Mouse (Mus musculus): Measurements from ENCODE around the gene AU022751. TPM values are rescaled to one million over a fixed set of nuclear protein-coding genes. Genes with fewer than 3 reads are reported as not detected.
A peak's percentile ranks its signal among the peaks of the same experiment; 100 is the strongest.
"Not testable (repeated sequence)": the region's sequence is repeated elsewhere in the genome, so short reads cannot be mapped to it uniquely, and the experiment has no call there.

The AU022751 gene
- 1 to 10 TPM in 1 of 2 experiments, under 1 TPM in 1; 0.42 to 1.6 TPM for total RNA-seq (2021)

DNA sequence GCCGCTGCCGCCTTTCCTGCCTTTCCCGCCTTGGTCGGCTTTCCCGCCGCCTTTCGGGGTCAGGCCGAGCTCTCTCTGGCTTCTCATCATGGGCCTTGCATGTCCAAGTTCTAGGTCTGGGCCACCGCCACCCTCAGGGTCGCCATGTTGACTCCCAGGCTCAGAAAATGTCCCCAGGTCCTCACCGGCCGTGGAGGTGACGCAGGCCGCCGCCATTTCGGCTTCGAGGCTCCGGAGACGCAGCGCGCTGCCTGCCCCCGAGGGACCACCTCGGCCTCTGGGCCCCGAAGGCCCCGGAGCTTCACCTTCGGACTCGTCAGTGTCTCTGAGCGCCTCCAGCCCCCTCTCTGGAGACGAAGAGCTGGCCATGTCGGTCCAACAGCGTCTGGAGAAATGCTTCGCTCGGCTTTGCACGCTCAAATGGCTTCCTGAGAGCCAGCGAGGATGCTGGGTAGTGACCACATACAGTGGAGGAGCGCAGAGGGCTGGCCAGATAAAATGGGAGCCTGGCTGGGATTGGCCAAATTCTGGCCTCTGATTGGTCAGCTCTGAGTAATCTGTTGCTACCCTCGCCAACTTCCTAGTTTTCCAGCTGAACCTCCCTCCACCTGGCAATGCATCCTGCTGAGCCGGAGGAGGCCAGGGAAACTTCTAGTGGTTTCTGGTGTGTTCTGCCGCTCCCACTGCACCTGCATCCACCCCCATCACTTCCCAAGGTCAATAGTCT lies at the start of gene AU022751:
Gene AU022751, minus strand, starts transcription at position 466 of the 727 bp plus-strand sequence.
- DNase-seq (ENCODE audit: low spot score in 2 of 2), result no peak

DNA sequence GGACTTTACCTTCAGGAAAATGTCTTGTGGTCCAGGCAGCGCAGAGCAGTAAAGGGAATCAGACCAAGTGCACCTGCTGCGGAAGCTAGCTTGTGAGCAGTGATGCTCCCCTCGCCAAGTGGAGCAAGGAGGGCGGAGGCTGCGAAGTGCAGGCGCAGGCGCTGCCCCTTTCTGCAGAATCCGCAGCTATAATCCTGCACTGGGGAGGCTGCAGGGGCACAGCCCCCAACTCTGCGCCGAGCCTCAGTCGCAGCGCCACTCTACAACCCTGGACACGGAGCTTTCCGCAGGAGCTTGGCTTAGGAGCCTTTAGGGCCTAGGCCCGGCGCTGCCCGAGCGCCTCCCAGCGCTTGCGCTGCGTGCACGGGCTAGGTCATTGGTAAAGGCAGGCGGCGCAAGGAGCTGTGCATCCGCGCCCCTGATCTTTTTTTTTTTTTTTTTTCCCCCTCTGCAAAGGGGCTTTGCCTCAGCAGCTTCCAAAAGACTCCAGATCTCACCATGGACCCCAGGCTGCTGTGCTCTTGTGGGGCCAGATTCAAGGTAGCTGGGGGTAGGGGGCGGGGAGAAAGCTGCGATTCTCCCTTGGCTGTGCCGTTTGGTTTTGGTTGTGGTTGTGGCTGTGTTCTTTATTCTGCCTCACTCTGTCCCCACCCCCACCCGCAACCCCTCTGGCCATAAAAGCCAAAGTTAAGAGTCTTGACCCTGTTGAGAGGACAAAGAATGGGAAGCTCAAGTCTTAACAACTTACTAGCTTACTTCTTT lies 9.0 kb upstream of the AU022751 start:
- intact Hi-C loops (cut with DNase I), result no loop called here
- peak; percentile 61 to 65 for DNase-seq (ENCODE audit: low spot score in 2 of 2)

More for the DNA sequence above, at the start of gene AU022751:
- intact Hi-C loops (cut with DNase I), result no loop called here

DNA sequence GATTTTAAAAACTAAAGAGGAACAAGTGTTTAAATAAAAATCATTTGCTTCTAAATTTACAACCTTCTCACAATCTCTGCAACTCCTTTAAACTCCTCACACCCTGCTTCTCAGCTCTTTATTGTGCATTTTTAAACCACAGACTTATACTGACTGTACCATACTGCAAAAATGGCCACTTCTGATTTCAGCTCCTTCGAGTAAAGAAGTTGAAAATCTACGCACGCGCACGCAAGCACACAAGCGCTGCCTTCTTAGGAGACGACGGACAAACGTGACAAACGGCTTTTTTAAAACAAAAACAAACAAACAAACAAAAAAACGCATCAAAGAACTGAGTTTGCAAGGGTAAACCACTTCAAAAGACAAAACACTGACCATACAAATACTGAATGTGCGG lies 8.3 kb upstream of the AU022751 start:
- intact Hi-C loops (cut with DNase I), result no loop called here
- DNase-seq (ENCODE audit: low spot score in 2 of 2), result peak in 1 of 2 experiments; percentile 6

DNA sequence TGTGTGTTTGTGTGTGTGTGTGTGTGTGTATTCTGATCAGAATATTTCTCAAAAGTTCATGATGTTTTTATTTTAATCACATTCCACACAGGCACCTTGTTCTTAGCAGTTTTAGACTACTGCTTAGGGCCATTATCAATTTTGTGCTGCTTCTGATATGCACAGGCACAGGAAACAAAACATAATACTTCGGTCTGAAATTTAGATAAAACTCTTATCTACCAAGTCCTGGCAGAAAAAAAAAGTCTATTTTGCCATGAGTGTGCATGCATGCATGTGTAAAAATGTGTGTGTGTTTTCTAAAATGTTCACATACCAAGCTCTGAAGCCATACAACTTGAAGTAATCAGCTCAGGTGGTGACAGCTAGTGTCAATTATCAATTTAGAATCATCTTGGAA lies 21.7 kb downstream of the AU022751 start:
- intact Hi-C loops (cut with DNase I), result no loop called here
- DNase-seq (ENCODE audit: low spot score in 2 of 2), result no peak

DNA sequence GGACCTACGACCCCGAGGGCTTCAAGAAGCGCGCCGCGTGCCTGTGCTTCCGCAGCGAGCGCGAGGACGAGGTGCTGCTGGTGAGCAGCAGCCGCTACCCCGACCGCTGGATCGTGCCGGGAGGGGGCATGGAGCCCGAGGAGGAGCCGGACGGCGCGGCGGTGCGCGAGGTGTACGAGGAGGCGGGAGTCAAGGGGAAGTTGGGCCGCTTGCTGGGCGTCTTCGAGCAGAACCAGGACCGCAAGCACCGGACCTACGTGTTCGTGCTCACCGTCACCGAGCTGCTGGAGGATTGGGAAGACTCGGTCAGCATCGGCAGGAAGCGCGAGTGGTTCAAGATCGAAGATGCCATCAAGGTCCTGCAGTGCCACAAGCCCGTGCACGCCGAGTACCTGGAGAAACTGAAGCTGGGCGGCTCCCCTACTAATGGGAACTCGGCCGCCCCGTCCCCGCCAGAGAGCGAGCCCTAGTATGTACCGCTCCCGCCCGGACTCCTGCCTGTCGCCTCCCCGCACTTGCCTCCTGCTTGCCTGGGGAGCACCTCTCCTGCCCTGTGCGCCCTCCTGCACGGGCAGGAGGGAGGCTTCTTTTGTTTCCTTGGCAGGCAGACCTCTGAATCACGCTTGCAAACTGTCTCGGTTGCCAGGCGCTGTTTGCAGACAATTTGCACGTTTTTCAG lies 35.1 kb downstream of the AU022751 start:
- intact Hi-C loops (cut with DNase I), result not testable (repeated sequence)
- DNase-seq (ENCODE audit: low spot score in 2 of 2), result peak; percentile 10 to 13

DNA sequence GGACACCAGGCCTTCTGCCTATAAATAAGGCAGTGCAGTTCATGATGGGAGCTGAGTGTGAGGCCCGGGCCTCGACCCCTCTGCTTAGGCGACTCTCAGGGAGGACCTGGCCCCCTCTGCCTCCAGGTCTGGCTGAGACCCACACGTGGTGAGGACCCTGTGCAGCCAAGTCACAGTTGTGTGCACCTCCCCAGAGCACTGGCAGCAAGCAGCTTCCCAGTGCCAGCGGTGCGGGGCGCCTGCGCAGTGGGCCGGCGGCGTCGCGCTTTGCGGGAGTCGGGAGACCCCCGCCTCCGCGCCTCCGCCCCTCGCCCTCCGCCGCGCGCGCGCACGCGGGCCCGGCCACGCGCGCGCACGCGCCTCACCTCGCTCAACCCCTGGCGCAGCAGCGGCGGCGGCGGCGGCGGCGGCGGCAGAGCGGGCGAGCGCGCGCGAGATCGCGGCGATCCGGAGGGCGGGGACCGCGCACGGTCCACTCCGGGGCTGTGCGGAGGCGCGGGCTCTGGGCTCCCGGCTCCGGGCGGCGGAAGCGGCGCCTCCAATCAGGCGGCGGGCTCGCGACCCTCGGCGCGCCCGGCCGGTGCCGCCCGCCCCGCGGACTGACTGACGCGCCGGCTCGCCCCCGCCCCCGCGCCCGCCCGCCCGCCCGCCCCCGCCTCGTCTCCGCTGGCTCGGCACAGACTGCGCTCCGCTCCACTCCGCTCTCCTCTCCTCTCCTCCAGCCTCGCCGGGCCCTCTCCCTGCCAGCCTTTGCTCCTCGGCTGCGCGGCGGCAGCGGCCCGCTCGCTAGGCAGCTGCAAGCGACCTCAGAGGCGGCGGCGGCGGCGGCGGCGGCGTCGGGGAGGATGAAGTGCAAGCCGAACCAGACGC lies 35.9 kb downstream of the AU022751 start, which contains the start of gene Nudt11:
Gene Nudt11, plus strand, starts transcription at position 388 of the 870 bp plus-strand sequence.
- DNase-seq (ENCODE audit: low spot score in 2 of 2), result peak; percentile 5 to 30
- intact Hi-C loops (cut with DNase I), result not testable (repeated sequence)

Small RNAs within 50 kb of the gene (microRNA-seq; reads per million reads assigned to microRNA genes)
- not detected for gene Gm27360

Other genes with a start within 250 kb of the AU022751 start
- gene Nudt11, start 36.0 kb downstream of the AU022751 start, total RNA-seq (2021), result 10 to 100 TPM; 26.1 to 31.6 TPM
- 10 to 100 TPM; 26.4 to 26.6 TPM for gene Nudt10, start 89.6 kb upstream of the AU022751 start, total RNA-seq (2021)
- gene Bmp15, start 237.3 kb upstream of the AU022751 start, total RNA-seq (2021), result under 1 TPM; 0.30 to 0.34 TPM

Data from left cerebral cortex, postnatal 36 days (tissue).